Mouse (Mus musculus) left cerebral cortex, adult 8-10 months (tissue): ENCODE results near the gene Dohh. TPM values are rescaled to one million over a fixed set of nuclear protein-coding genes. Genes with fewer than 3 reads are reported as not detected.
A peak's percentile ranks its signal among the peaks of the same experiment; 100 is the strongest.

Source experiments
- DNase-seq, 2 experiments: peaks; one replicate each; pipeline ENCODE4 v3.0.0; 2022; ENCODE audit warnings: low spot score in 2 of 2
- total RNA-seq, 4 experiments: library from RNA; stranded (reverse); gene quantifications; 2 replicates each; pipeline ENCODE4 v1.2.4; 2022

The Dohh gene
- total RNA-seq, 4 experiments from 2014 or later = 81.4 to 89.7 (median 85.5) TPM

DNA sequence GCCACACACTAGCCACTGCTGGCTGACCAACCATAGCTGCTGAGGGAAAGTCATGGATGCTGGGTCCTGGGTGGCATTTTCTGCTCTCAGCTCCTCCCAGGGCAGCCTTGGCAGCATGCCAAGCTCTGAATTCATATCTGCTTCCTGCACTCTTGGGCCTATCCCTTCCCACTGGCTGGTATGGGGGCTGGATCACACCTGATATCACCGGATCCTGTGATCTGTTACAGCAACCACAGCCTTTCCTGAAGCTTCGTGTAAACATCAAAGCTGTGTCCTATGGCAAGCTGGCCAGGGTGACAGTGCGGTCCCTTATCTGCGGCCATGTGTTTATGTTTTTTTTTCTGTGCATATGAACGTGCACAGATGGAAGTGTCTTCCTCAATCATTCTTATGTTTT is 2.2 kb upstream of the Dohh start:
- DNase-seq = no peak

DNA sequence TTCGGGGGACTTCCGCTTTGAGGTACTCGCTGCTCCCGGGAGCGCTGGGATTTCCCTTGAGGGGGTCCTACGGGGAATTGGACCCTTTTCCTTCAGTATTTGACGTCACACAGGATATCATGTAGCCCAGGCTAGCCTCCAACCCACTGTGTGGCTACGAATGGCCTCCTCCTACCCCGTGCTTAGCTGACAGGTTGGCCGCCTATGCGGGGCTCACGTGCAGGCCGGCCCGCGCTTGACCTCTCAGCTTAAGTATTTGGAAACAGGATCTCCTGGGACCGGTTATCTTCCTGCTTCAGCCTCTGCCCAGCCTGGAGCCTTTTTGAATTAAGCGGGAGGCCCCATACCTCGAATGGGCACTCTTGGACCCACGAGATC is 366 bp downstream of the Dohh start:
- DNase-seq = no peak

DNA sequence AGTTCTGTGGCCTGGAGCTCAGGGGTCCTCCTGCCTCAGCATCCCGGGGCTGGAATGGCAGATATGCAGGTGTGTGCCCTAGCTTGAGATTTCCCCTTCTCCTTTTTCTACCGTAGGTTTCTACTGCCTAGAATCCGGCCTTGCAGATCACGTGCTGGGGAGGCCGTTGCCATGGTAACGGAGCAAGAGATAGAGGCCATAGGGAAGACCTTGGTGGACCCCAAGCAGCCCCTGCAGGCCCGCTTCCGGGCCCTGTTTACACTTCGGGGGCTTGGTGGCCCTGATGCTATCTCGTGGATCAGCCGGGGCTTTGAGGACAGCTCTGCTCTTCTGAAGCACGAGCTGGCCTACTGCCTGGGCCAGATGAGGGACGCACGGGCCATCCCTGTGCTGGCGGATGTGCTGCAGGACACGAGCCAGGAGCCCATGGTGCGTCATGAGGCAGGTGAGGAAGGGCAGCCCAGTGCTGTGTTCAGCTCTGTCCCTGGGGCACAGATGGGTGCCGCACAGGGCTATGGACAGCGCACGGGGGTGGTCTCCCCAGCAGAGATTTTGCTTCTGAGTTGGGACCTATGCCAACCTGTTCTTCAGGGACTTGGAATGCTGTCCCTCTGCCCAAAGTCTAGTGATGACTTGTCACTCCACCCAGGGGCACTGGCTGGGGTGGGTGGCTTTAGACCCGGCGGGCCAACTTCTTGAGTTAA is 1.5 kb downstream of the Dohh start:
- no peak for DNase-seq

DNA sequence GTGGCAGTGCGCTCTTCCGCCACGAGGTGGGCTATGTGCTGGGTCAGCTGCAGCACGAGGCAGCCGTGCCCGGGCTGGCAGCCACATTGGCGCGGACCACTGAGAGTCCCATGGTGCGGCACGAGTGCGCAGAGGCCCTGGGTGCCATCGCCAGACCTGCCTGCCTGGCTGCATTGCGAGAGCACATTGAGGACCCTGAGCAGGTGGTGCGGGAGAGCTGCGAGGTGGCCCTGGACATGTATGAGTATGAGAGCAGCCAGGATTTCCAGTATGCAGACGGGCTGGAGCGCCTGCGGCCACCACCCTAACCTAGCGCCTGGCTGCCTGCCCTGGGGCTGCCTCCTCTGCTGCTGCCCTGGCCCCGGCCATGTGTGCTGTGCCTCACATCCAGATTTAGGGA is 3.5 kb downstream of the Dohh start:
- no peak for DNase-seq

DNA sequence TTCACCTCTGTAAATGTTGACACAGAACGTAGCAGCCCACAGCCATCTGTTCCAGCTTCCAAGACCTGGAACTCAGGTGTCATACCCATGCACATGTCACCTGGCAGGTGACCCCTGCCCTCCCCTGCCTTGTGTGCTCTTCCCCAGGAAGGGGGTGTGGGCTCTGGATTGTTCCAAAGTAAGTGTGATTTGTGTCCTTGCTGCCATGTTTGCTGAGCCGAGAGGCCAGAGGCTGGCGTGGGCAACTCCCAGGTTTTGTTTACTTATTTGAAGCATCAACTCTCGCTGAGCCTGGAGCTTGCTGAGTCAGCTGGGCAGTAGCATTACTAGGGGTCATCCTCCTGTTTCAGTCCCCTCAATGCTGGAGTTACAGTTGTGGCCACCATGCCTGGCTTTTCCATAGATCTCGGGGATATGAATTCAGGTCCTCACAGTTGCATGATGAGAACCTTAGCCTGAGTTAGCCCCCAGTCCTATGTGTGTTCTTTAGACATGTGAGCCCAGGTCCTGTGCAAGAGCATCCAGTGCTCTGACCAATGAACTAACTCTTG is 4.4 kb downstream of the Dohh start, which contains the start of gene Gm48552:
TSS of gene Gm48552 (plus strand) at position 501 of the 551 bp plus-strand sequence.
- DNase-seq = no peak

DNA sequence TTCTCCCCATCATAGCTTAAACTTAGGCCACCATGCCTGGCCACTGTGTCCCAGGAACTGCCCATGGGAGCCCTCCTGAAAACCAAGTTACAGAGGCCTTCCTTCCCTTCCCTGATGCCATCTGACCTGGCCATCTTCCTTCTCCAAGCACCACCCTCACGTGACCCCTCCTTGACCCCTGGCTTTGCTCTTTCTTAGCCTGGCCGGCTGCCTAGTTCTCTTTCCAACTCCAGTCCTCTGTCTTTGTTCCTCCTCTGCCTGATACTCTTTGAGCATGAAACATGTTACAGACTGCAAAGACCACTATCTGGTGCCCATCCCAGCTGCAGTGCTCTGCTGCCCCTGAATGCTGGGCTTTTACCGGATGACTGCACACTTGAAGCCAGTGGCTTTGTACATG is 5.1 kb downstream of the Dohh start:
- no peak for DNase-seq

DNA sequence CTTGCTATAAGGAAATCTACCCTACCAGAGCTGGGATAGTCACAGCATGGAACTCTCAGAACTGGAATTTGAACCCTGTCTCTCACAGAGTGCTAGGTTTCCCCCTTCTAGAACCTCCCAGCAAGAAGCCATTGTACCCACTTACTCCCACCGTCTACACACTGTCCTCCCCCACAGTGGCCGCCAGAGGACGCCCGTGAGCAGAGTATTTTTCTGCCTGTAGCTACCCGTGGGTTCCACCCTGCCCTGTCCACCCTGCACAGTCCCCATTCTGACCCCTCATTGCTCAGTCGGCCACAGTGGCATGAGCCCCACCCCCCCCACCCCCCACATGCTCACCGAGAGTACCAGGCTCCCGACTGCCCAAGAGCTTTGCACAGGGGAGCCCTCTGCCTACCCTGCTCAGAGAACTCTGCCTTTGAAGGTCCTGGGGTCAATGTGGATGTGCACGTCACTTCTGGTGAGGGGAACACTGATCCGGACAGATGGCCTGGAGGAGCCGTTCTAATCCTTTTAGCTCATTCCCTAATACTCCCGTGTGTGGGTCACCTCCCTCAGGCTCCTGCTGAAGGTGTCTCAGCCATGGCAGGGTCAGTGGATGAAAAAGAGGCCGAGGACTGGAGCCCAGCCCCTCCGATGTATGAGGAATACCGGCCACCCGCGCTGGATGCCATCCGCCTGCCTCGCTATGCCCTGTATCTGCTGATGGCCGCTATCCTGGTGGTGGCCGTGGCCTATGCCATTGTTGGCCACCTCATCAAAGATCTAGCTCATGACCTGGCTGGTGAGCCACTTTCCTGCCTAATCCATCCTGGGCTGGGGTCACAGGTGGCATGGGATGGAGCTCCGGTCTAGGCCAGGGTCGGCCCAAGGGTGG is 5.8 kb downstream of the Dohh start:
- DNase-seq = peak in 1 of 2 experiments; percentile 76

DNA sequence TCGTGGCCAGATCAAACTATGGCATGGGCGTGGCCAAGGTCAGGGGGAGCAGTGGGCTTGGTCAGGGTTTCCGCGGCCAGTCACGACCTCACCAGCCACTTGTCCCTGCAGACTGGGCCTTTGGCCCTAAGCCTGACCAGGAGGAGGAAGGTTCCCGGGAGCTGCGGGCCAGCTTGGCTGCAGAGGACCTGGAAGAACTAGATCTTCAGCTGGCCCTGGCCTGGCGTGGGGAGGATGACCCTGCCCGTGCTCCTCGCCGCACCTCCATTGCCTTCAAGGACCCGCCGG is 6.4 kb downstream of the Dohh start:
- no peak for DNase-seq

DNA sequence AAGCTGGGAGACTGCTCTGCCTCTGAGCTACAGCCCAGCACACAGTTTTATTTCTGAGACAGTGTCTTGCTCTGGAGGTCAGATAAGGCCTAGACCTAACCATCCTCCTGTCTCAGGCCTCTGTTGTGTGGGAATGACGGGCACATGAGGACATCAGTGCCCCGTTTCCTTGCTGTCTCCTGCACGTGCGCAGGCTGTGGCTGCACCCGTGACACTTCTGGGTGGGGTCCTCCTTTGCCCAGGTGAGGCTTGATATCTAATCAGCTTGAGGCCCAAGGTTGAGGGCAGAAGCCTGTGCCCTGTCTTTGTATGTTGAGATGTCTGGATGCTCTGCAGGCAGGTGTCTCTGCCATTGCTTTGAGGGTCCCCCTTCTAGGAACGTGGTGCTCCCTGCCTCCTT is 8.0 kb downstream of the Dohh start:
- no peak for DNase-seq

DNA sequence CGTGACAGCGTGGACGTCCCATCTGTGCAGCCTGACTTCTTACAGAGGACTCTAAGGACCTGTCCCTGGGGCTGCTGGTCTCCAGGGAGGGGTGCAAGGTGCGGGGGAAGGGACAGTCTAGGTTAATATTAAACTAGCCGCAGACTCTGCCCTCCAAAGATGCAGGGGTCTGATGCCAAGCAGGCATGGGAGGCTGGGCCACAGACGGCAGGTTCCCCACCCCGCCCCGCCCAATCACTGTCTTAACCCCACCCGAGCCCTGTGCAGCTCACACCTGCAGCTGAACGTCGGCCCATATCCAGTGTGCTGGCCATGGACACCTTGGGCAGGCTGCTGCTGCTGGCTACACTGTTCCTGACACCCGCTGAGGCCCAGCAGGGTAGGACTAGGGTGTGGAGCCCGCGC is 8.6 kb downstream of the Dohh start, which contains the start of gene Smim24:
TSS of gene Smim24 (plus strand) at position 271 of the 405 bp plus-strand sequence.
- DNase-seq = no peak

DNA sequence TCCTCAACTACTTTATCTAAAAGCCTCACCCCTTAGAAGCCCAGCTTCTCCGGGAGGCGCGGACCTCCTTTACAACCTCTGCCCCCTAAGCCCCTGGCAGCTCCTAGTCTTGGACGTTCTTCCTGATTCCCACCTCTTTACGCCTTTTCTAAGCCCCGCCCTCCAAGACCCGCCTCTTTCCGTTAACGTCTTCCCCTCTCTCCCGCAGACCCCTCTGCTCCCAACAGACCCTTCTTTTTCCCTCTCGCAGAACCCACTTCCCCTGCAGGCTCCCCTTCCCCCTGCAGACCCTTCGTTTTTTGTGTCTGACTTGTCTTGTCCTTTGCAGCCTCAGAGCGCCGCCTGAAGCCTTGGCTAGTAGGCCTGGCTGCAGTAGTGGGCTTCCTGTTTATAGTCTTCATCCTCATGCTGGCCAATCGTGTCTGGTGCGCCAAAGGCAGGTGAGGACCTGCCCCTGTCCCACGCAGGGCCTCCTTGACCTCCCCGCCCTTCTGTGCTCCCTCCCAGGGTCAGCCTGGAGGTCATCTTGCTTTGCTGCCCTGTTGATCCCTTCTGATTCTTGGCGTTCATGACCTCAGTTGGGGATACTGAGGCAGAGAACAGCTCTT is 9.3 kb downstream of the Dohh start:
- no peak for DNase-seq

DNA sequence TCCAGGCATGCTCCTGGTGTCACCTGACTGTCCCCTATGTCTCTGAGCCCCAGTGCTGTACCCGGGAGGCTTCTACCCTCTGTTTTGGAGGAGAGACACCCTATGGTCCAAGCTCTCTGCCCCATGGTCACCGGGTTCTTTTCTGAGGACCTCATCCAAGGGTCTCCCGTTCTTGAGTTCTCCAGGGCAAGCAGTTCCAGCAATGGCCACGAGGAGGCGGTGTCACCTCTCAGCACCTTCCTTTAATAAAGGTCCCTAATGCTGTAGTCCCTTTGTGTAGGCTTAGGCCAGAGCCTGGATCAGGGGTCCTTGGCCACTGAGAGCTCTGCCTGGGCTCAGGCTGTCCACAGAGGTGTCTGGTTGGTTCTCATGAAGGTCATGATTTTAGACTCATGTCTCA is 10.9 kb downstream of the Dohh start:
- peak in 1 of 2 experiments; percentile 76 for DNase-seq

DNA sequence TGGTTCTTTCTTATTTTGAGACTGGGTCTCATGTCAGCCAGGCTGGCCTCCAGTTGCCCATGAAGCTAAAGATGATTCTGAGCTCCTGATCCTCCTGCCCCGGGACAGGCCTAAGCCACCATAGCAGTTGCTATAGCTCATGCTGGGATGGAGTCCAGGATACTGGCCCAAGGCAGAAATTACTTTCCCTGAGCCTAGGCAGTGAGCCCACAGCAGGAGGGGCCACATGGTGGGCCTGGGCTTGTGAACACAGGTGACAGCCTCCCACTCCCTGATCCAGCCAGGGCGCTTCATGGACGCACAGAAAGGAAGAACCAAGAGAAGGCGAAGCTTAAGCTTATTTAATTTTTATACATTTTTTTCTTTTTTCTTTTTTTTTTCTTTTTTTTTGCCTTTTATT is 11.6 kb downstream of the Dohh start:
- no peak for DNase-seq

DNA sequence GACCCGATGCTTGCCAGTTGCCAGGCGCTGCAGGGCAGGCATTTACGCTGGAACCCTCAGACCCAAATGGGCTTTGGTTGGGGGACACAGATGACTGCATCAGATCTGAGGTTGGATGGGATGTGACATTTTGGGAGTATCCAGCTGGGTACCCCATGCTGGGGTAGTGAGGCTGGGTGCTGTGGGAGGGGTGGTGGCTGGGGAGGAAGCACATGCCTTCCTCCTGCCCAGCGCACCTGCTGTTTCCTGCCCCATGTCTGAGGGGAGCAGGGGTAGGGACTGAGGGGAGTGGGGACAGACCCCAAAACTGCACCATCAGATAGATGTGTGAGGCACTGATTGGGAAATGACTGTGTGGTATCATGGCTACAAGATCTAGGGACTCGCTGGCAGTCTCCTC is 12.5 kb downstream of the Dohh start:
- DNase-seq = no peak

DNA sequence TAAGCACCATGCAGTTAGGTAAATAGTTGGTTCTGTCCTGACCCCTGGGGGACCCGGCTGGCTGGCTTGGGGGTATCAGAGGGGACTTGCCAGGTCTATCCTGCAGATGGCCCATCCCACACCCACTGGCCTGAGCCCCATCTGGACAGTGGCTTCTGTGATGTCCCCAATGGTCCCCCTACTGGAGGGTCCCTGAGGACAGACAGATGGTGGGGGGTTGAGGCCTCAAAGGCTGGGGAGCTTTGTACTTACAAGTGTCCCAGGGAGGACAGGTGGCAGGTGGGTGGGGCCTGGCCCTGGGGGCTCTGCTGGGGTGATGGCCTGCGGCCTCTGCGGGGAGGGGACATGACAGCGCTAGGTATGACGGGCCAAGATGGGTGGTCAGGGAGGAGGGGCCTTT is 15.1 kb downstream of the Dohh start:
- no peak for DNase-seq

DNA sequence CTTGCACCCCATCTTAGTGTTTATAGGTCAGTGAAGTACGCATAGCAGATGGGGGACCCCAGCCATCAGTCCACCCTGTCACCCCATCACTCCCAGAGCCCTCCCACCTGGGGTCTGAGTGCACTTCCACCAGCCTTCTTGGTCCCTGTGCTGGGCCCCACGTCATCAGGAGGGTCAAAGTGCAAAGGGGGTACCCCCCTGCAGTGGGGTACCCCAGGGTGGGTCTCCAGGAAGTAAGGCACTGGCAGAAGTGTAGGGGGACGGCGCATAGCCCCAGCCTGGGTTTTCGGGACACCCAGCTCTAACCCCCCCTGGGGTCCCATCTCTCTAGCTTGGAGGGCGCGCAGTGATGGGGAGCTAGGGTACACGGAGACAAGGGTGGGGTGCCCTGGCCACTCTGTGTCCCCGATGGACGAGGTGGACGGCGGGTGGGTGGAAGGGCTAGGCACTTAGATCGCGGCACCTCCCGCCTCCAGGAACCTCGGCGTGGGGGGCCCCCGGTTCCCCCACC is 15.6 kb downstream of the Dohh start:
- DNase-seq = no peak

DNA sequence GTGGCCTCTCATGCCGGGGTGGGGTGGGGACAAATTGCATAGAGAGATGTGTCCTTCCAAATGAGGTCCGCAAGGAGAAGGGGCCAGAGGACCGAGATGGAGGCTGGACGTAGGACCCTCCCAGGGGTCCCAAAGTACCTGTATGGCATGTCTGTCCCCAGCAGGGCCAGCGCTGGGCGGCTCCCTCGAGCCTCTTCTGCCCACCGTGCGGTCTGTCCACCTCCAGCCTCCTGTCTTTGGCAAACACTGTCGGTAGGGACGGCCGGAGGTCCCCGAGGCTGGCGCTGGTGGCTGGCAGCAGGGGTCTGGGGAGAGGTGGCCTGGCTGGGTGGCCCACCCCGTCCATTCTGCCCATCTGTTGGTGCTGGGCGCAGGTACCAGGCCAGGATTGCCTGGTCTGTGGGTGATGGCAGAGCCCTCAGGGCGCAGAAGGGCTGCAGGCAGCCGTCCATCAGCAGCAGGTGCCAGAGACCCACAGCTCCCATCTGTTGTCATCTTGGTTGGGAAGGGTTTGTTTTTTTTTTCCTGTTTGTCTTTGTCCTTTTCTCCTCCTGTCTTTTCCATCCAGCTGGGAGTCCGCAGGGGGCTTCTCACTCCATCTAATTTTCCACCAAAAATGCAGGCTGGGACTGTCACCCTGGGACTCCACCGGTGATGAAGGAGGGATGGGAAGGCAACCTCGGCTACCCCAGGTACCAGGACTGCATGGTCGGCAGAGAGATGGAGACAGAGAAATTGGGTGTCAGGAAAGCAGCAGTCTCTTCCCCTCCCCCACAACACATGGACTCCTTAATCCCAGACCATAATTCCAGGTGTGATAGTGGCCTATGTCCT is 16.4 kb downstream of the Dohh start:
- DNase-seq = no peak

DNA sequence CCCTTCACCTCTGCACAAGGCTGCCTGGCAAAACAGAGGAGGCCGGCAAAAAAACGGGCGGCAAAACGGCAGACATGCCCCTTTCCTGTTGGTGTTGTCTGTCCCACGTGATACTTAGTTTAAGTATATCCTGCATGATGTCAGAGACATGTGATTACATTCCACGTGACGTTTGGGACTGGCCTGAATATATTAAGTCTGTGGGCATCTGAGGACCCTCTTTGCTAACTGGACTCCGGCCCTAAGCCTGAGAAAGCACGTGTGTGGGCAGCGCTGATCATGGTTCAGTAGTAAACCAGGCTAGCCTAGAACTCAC is 16.9 kb downstream of the Dohh start:
- DNase-seq = no peak

DNA sequence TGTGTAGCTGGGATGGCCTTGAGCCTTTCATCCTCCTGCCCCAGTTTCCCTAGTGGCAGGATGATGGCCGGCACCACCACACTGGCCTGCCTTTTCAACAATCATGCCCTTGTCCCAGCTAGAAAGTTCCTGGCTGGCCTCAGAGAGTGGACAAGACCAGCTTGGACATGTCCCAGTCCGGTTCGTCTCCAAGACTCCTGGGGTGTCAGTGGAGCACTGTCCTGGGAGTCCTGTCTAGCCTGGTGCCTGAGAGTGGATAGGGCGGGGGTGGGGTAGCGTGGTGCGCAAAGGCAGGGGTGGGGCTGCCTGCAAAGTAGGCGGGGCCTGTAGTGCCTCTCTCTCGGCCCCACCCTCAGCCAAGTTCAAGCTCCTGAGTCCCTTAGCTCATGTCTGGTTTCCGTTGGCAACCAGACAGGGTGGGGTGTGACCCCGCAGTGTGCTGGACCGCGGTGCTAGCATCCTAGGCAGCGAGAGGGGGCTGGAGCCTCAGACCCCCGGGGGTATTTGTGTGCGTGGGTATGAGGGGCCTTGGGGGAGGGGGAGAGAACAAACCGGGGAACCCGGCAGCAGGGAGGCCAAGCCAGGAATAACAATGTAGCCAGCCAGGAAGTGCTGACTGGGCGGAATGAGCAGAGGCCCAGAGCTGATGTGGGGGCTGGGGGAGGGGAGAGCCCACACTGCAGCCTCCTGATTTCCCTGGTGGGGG is 17.4 kb downstream of the Dohh start:
- DNase-seq = no peak

DNA sequence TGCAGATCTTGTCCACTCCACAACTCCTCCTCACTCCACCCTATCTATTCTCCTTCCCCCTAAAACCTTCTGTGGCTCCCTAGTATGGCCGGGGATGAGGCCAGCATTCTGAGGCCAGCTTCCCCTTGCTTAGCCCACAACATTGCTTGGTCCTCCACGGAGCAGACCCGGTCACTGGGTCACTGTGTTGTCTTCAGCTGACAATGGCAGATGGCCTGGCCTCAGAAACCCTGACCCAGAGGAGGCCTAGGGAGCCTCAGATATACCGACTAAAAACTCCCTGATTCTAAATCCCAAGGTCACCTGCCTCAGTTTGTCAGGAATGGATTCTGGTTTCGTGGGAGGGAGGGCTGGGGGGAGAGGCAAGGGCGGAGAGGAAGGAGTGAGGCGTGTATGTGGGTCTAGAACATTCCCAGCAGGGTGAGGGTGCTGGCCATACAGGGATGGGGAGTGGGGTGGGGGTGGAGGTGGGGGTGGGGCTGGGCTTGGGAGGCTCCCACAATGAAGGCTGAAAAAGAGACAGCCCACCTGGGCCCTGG is 18.1 kb downstream of the Dohh start:
- no peak for DNase-seq
